Mouse (Mus musculus): ENCODE measurements around the gene Olfr802. TPM values are rescaled to one million over a fixed set of nuclear protein-coding genes. Genes with fewer than 3 reads are reported as not detected.

Olfr802 gene
- polyA plus RNA-seq (2015; fragmentation: Nextera tagmentation; extraction: Ambion mirVana): not detected in 2 replicates

- WGBS: 65% methylated on average over 1 of the region's 1 CpGs
- no peak for ATAC-seq
- H3K27ac ChIP-seq: no peak within 1 kb of the TSS
- no peak within 1 kb of the TSS for H3K4me3 ChIP-seq
- H3K4me2 ChIP-seq: no peak within 1 kb of the TSS
- H3K9ac ChIP-seq: no peak within 1 kb of the TSS
- no peaks in the 10 kb centered on the region for H3K9me3 ChIP-seq (replicated peaks)
- H3K4me1 ChIP-seq: no peaks in the 10 kb centered on the region
- H3K36me3 ChIP-seq (ENCODE audit: poor library complexity, severe bottlenecking): no peaks in the 10 kb centered on the region
- H3K27me3 ChIP-seq: no peaks in the 10 kb centered on the region
Measured at GRCm38 (mm10) chr10:129688069-129688468, at the start of gene Olfr802. TSS of gene Olfr802 (minus strand) at chr10:129688169.

GRCm38 (mm10) chr10:129729275-129729674 lies 41.3 kb upstream of the Olfr802 start, which contains the start of gene Olfr805:
TSS of gene Olfr805 (minus strand) at chr10:129729375.
- Histone ChIP-seq H3K27me3 (no peaks in the 10 kb centered on the region), H3K9me3 (replicated peaks) (no peaks in the 10 kb centered on the region), H3K4me3 (no peak within 1 kb of the TSS), H3K4me2 (no peak within 1 kb of the TSS), H3K36me3 (ENCODE audit: poor library complexity, severe bottlenecking) (no peaks in the 10 kb centered on the region), H3K9ac (no peak within 1 kb of the TSS), H3K4me1 (no peaks in the 10 kb centered on the region), H3K27ac (no peak within 1 kb of the TSS)
- WGBS: 96% methylated on average over 2 of the region's 2 CpGs
- ATAC-seq: no peak

- H3K4me1 ChIP-seq: no peaks in the 10 kb centered on the region
- H3K4me3 ChIP-seq: no peak within 1 kb of the TSS
Measured at GRCm38 (mm10) chr10:129702910-129703309, 14.9 kb upstream of the Olfr802 start, which contains the start of gene Olfr804. TSS of gene Olfr804 (plus strand) at chr10:129703210.

GRCm38 (mm10) chr10:129694186-129694585 lies 6.2 kb upstream of the Olfr802 start, which contains the start of gene Olfr803:
TSS of gene Olfr803 (minus strand) at chr10:129694286.
- 90% methylated on average over 2 of the region's 2 CpGs for WGBS
- H3K4me2 ChIP-seq: no peak within 1 kb of the TSS
- H3K4me3 ChIP-seq: no peak within 1 kb of the TSS
- no peak within 1 kb of the TSS for H3K27ac ChIP-seq
- no peaks in the 10 kb centered on the region for H3K36me3 ChIP-seq (ENCODE audit: poor library complexity, severe bottlenecking)
- H3K9ac ChIP-seq: no peak within 1 kb of the TSS
- H3K9me3 ChIP-seq (replicated peaks): no peaks in the 10 kb centered on the region
- ATAC-seq: no peak
- no peaks in the 10 kb centered on the region for H3K27me3 ChIP-seq
- no peaks in the 10 kb centered on the region for H3K4me1 ChIP-seq

More at GRCm38 (mm10) chr10:129702910-129703309, 14.9 kb upstream of the Olfr802 start, which contains the start of gene Olfr804:
- no peak within 1 kb of the TSS for H3K9ac ChIP-seq
- ATAC-seq: no peak
- H3K36me3 ChIP-seq (ENCODE audit: poor library complexity, severe bottlenecking): no peaks in the 10 kb centered on the region
- no peaks in the 10 kb centered on the region for H3K9me3 ChIP-seq (replicated peaks)
- no peaks in the 10 kb centered on the region for H3K27me3 ChIP-seq
- no peak within 1 kb of the TSS for H3K4me2 ChIP-seq
- H3K27ac ChIP-seq: no peak within 1 kb of the TSS

- H3K4me3 ChIP-seq: no peak within 1 kb of the TSS
- no peak within 1 kb of the TSS for H3K27ac ChIP-seq
- no peaks in the 10 kb centered on the region for H3K27me3 ChIP-seq
- 83% methylated on average over 1 of the region's 1 CpGs for WGBS
- no peaks in the 10 kb centered on the region for H3K9me3 ChIP-seq (replicated peaks)
- H3K9ac ChIP-seq: no peak within 1 kb of the TSS
- ATAC-seq: no peak
- H3K36me3 ChIP-seq (ENCODE audit: poor library complexity, severe bottlenecking): no peaks in the 10 kb centered on the region
- no peak within 1 kb of the TSS for H3K4me2 ChIP-seq
- H3K4me1 ChIP-seq: no peaks in the 10 kb centered on the region
Measured at GRCm38 (mm10) chr10:129673765-129674164, 14.2 kb downstream of the Olfr802 start, which contains the start of gene Olfr801. TSS of gene Olfr801 (minus strand) at chr10:129673865.

GRCm38 (mm10) chr10:129657394-129657793 lies 30.6 kb downstream of the Olfr802 start, which contains the start of gene Olfr800:
TSS of gene Olfr800 (plus strand) at chr10:129657694.
- Histone ChIP-seq H3K9ac (no peak within 1 kb of the TSS), H3K27ac (no peak within 1 kb of the TSS), H3K4me1 (no peaks in the 10 kb centered on the region), H3K4me3 (no peak within 1 kb of the TSS), H3K9me3 (replicated peaks) (no peaks in the 10 kb centered on the region), H3K36me3 (ENCODE audit: poor library complexity, severe bottlenecking) (no peaks in the 10 kb centered on the region), H3K27me3 (no peaks in the 10 kb centered on the region), H3K4me2 (no peak within 1 kb of the TSS)
- ATAC-seq: no peak

- no peak for ATAC-seq
- no peaks in the 10 kb centered on the region for H3K9me3 ChIP-seq (replicated peaks)
- no peak overlapping the region for H3K4me2 ChIP-seq
- no peaks in the 10 kb centered on the region for H3K36me3 ChIP-seq (ENCODE audit: poor library complexity, severe bottlenecking)
- H3K9ac ChIP-seq: no peak overlapping the region
- no peak overlapping the region for H3K4me3 ChIP-seq
- 89% methylated on average over 1 of the region's 1 CpGs for WGBS
- H3K4me1 ChIP-seq: no peaks in the 10 kb centered on the region
- no peak overlapping the region for H3K27ac ChIP-seq
- H3K27me3 ChIP-seq: no peaks in the 10 kb centered on the region
Measured at GRCm38 (mm10) chr10:129651763-129652162, 36.2 kb downstream of the Olfr802 start.

GRCm38 (mm10) chr10:129637184-129637583 lies 50.8 kb downstream of the Olfr802 start, which contains the start of gene Olfr799:
TSS of gene Olfr799 (plus strand) at chr10:129637484.
- no peak within 1 kb of the TSS for H3K4me3 ChIP-seq
- no peaks in the 10 kb centered on the region for H3K36me3 ChIP-seq (ENCODE audit: poor library complexity, severe bottlenecking)
- H3K4me2 ChIP-seq: no peak within 1 kb of the TSS
- H3K27ac ChIP-seq: no peak within 1 kb of the TSS
- no peak within 1 kb of the TSS for H3K9ac ChIP-seq
- 43% methylated on average over 1 of the region's 1 CpGs for WGBS
- no peaks in the 10 kb centered on the region for H3K9me3 ChIP-seq (replicated peaks)
- ATAC-seq: no peak
- H3K27me3 ChIP-seq: no peaks in the 10 kb centered on the region
- H3K4me1 ChIP-seq: no peaks in the 10 kb centered on the region

- H3K9ac ChIP-seq: no peak within 1 kb of the TSS
- 86% methylated on average over 1 of the region's 1 CpGs for WGBS
- no peaks in the 10 kb centered on the region for H3K27me3 ChIP-seq
- H3K4me2 ChIP-seq: no peak within 1 kb of the TSS
- no peaks in the 10 kb centered on the region for H3K9me3 ChIP-seq (replicated peaks)
- no peaks in the 10 kb centered on the region for H3K4me1 ChIP-seq
- H3K36me3 ChIP-seq (ENCODE audit: poor library complexity, severe bottlenecking): no peaks in the 10 kb centered on the region
- H3K27ac ChIP-seq: no peak within 1 kb of the TSS
- H3K4me3 ChIP-seq: no peak within 1 kb of the TSS
- no peak for ATAC-seq
Measured at GRCm38 (mm10) chr10:129627834-129628233, 60.1 kb downstream of the Olfr802 start, which contains the start of gene Olfr798. TSS of gene Olfr798 (minus strand) at chr10:129627934.

Small RNAs within 50 kb of the gene (microRNA-seq; reads per million reads assigned to microRNA genes)
- gene Gm24485: not detected

Other genes with a start within 250 kb of the Olfr802 start
- not detected in 2 replicates for gene Olfr787, start 226.3 kb downstream of the Olfr802 start, polyA plus RNA-seq (2015; fragmentation: Nextera tagmentation; extraction: Ambion mirVana)
- not detected in 2 replicates for gene Olfr788, start 217.2 kb downstream of the Olfr802 start, polyA plus RNA-seq (2015; fragmentation: Nextera tagmentation; extraction: Ambion mirVana)
- gene Olfr789, start 203.4 kb downstream of the Olfr802 start, polyA plus RNA-seq (2015; fragmentation: Nextera tagmentation; extraction: Ambion mirVana): not detected in 2 replicates
- gene Olfr790, start 189.7 kb downstream of the Olfr802 start, polyA plus RNA-seq (2015; fragmentation: Nextera tagmentation; extraction: Ambion mirVana): not detected in 2 replicates
- gene Olfr791, start 166.4 kb downstream of the Olfr802 start, polyA plus RNA-seq (2015; fragmentation: Nextera tagmentation; extraction: Ambion mirVana): not detected in 2 replicates
- gene Olfr792, start 149.0 kb downstream of the Olfr802 start, polyA plus RNA-seq (2015; fragmentation: Nextera tagmentation; extraction: Ambion mirVana): not detected in 2 replicates
- gene Olfr794, start 120.5 kb downstream of the Olfr802 start, polyA plus RNA-seq (2015; fragmentation: Nextera tagmentation; extraction: Ambion mirVana): not detected in 2 replicates
- gene Olfr796, start 75.6 kb downstream of the Olfr802 start, polyA plus RNA-seq (2015; fragmentation: Nextera tagmentation; extraction: Ambion mirVana): not detected in 2 replicates
- not detected in 2 replicates for gene Olfr798, start 60.2 kb downstream of the Olfr802 start, polyA plus RNA-seq (2015; fragmentation: Nextera tagmentation; extraction: Ambion mirVana)
- not detected in 2 replicates for gene Olfr799, start 50.7 kb downstream of the Olfr802 start, polyA plus RNA-seq (2015; fragmentation: Nextera tagmentation; extraction: Ambion mirVana)
- not detected in 2 replicates for gene Olfr800, start 30.5 kb downstream of the Olfr802 start, polyA plus RNA-seq (2015; fragmentation: Nextera tagmentation; extraction: Ambion mirVana)
- gene Olfr801, start 14.3 kb downstream of the Olfr802 start, polyA plus RNA-seq (2015; fragmentation: Nextera tagmentation; extraction: Ambion mirVana): not detected in 2 replicates
- not detected in 2 replicates for gene Olfr803, start 6.1 kb upstream of the Olfr802 start, polyA plus RNA-seq (2015; fragmentation: Nextera tagmentation; extraction: Ambion mirVana)
- gene Olfr804, start 15.0 kb upstream of the Olfr802 start, polyA plus RNA-seq (2015; fragmentation: Nextera tagmentation; extraction: Ambion mirVana): not detected in 2 replicates
- not detected in 2 replicates for gene Olfr805, start 41.2 kb upstream of the Olfr802 start, polyA plus RNA-seq (2015; fragmentation: Nextera tagmentation; extraction: Ambion mirVana)
- not detected in 2 replicates for gene Olfr806, start 53.8 kb upstream of the Olfr802 start, polyA plus RNA-seq (2015; fragmentation: Nextera tagmentation; extraction: Ambion mirVana)
- gene Olfr807, start 69.6 kb upstream of the Olfr802 start, polyA plus RNA-seq (2015; fragmentation: Nextera tagmentation; extraction: Ambion mirVana): not detected in 2 replicates
- not detected in 2 replicates for gene Olfr808, start 77.3 kb upstream of the Olfr802 start, polyA plus RNA-seq (2015; fragmentation: Nextera tagmentation; extraction: Ambion mirVana)
- not detected in 2 replicates for gene Olfr809, start 86.5 kb upstream of the Olfr802 start, polyA plus RNA-seq (2015; fragmentation: Nextera tagmentation; extraction: Ambion mirVana)
- gene Olfr810, start 106.7 kb upstream of the Olfr802 start, polyA plus RNA-seq (2015; fragmentation: Nextera tagmentation; extraction: Ambion mirVana): not detected in 2 replicates
- gene Olfr811, start 116.2 kb upstream of the Olfr802 start, polyA plus RNA-seq (2015; fragmentation: Nextera tagmentation; extraction: Ambion mirVana): not detected in 2 replicates
- gene Olfr812, start 157.9 kb upstream of the Olfr802 start, polyA plus RNA-seq (2015; fragmentation: Nextera tagmentation; extraction: Ambion mirVana): not detected in 2 replicates
- gene Olfr813, start 167.2 kb upstream of the Olfr802 start, polyA plus RNA-seq (2015; fragmentation: Nextera tagmentation; extraction: Ambion mirVana): not detected in 2 replicates
- gene Olfr814, start 191.7 kb upstream of the Olfr802 start, polyA plus RNA-seq (2015; fragmentation: Nextera tagmentation; extraction: Ambion mirVana): not detected in 2 replicates
- gene Olfr815, start 217.7 kb upstream of the Olfr802 start, polyA plus RNA-seq (2015; fragmentation: Nextera tagmentation; extraction: Ambion mirVana): not detected in 2 replicates
- gene Olfr816, start 227.4 kb upstream of the Olfr802 start, polyA plus RNA-seq (2015; fragmentation: Nextera tagmentation; extraction: Ambion mirVana): not detected in 2 replicates